Mouse (Mus musculus) adrenal gland, adult 18-20 months (tissue): ENCODE measurements at regions not wholly inside any gene's neighbourhood (a gene's known extent, or its start where the extent isn't known, plus 50 kb on each side); places are given as distances from the start of the nearest gene placed in this dataset.

Source experiments
- DNase-seq, 2 experiments: peaks; one replicate each; pipeline ENCODE4 v3.0.0; 2021 to 2022; ENCODE audit warnings: low spot score in 2 of 2

DNA sequence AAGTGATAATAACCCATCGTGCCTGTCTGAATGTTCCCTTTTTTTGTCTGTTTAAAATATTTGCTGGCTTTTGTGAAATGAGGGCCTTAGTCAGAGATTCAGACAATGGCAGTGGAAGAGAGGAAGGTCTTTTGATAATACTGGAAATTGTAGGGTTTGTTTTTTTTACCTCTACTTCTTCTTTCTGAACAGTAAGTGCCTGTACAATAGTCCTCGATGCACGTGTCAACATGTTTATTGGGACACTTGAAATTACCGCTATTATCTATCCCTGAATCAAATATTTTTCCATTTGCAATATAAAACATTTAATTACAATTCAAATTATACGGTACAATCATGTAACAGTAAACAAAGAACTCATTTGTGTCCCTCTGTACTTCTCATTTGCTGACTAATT is 733.5 kb downstream of the Fam19a2 start:
- no peak for DNase-seq

DNA sequence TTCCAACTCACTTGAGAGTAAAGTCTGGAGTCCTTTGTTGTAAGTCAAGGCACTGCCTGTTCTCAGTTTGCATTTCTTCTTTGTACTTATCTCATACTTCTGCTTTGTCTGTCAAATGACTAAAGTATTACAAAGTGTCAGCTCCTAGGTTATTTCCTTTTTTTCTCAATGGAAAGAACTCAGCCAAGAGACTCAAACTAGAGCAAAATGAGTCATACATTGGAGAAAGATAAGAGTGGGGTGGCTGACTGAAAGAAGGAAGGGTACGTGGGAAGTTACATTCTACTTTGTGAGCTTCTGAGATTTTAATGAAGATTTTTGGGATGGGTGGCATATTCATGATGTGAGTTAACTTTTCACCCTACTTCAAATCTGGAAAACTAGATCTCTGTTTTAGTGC is 735.2 kb downstream of the Fam19a2 start:
- no peak for DNase-seq

DNA sequence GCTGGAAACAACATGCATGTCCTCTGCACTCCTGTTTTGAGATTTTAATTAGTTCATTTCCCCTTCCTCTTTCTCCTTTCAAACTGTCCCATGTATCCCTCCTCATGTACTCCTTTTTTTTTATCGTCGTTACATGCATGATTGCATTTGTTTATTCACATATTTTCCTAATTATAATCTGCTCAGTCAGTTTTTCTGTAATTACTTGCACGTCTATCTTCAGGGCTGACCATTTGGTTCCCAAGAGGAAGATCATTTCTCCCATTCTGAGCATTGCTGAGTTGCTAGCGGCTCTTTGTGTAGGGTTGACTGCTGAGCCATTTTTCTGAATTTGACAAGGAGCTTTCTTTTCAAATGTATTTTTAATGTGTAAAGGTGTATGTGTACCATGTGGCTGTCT is 781.2 kb downstream of the Fam19a2 start:
- DNase-seq, result no peak

DNA sequence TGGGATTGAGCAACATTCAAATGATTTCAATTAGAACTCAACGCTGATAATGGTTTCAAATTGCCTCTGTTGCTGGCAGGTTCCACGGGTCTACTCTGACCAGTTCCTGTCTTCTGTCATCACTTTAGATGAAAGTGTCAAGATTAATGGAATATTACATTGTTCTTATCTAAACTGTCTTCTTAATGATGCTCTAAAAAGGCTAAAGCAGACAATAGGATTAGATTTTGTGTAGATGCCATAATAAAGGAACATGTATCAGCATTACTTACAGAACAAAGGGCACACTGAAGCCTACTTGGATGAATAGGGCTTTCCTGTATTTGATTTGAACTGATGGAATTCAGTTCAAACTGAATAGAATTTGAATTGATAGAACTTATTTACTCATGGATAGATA is 782.0 kb downstream of the Fam19a2 start:
- no peak for DNase-seq

DNA sequence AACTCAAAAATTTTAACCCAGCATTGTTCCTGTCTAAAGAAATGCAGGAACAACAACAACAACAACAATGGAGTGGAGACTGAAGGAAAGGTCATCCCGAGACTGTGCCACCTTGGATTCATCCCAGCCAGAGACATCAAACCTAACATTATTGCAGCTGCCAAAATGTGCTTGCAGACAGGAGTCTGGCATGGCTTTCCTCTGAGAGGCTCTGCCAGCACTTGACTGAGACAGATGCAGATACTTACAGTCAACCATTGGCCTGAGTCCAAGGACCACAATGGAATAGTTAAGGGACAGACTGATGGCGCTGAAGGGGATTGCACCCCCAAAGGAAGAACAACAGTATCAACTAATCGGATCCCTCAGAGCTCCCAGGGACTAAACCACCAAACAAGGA is 819.0 kb downstream of the Fam19a2 start:
- no peak for DNase-seq

DNA sequence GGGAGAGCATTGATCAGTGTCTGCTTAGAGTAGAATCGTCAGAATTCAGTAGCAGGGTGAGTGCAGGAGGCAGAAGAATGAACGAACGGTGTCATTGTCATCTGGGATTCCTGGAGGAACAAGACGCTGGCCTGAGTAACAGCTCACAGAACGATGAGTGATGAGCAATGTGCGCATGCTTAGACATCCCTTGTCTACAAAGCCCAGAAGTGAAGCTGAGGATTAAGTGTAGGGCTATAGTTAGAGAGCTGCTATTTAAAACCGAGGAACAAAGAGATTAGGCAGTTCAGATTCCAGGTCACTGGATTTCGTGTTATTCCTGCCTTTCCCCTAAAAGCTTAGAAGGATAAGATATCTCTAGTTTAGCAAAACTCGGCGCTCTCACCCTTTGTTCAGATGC is 826.8 kb downstream of the Fam19a2 start:
- no peak for DNase-seq

DNA sequence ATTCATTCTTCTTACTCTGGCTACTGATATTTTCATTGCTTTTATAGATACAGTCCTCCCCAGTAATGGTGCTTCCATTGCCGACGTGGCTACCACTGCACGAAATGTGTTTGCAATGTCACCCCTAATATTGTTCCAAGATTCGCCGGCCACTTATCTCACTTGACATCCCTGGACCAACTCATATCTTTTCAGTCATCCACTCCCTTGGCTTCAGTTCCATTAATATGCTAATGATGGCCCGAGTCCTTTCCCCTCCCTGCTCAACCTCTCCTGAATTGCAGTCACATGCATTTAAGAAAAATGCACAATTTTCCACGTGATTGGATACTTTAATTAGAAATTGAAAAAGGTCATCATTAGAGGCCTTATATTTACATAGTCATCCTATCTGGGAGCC is 827.6 kb downstream of the Fam19a2 start:
- no peak for DNase-seq

DNA sequence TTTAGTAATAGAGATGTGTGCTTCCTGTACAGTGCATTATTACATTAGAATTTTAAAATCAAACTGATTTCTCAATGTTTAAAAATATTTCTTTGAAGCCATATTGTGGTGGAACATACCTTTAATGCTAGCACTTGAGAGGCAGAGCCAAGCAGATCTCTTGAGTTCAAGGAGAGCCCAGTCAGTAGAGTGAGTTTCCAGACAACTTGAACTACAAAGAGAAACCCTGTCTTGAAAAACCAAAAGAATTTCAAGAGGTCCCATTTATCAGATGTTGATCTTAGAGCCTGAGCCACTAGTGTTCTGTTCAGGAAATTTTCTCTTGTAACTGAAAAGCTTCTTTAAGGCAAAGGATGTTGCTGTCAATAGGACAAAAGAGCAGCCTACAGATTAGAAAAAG is 855.8 kb downstream of the Fam19a2 start:
- no peak for DNase-seq

DNA sequence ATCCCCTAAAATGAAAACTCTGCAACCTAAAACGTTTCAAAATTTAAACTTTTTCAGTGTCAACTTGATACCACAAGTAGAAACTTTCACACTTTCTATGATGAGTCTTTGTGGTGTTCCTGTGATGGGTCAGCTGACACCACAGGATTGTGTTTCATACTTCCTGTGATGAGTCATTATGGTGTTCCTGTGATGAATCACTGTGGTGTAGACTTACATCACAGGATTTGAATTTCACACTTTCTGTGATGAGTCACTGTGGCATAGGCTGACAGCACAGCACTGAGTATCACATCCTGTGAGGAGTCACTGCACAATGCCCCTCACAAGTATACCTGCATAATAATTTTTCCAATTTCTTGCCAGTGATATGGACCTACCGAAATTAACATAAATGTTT is 874.7 kb downstream of the Fam19a2 start:
- no peak for DNase-seq

DNA sequence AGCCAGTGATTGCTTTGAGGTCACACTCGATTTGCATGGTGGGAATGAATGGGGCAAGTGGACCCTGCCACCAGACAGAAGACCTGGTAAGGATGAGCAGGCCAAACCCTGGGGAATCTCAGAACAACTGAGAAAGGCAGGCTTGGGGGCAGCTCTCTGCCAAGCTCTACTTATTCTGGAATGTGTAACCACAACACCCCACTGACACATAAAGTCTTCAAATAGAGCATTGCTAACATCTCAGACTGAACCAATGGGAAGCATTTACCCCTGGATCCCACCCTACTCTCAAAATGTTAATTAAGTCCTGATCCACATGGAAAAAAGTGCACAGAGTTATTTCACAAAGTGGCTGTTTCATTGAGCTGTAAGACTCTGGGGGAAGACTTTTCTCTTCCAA is 878.5 kb downstream of the Fam19a2 start:
- no peak for DNase-seq

DNA sequence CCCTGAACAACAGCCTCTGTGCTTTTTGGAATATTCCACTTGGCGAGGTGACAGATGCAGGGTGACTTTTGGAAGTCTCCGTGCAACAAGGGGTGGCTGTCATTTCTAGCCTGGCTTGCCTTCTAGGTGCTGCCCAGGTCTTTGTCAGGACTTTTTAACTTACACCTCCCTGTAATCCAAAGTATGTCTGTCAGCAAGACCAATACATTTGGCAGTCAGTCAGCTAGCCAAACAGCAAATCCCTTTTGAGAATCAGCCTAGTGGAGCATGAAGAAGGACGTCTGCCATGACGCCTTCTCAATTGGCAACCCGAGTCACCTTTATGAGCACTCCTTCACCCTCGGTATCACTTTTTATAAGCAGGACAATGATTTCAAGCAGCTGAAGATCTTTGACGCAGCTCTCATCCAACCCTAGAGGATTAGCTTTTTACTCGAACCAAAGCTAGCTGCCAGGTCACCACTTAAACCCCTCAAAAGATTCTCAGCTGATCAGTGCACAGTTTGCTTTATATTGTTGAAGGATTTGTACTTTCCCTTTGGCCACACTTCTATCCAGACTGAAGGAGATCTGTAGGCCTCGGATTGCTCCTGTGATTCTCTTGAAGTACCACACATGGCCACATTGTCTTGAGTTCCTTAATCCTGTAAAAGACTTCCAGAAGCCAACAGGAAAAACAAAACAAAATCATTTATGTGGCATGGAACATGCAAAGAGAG is 883.1 kb downstream of the Fam19a2 start:
- DNase-seq, result no peak

DNA sequence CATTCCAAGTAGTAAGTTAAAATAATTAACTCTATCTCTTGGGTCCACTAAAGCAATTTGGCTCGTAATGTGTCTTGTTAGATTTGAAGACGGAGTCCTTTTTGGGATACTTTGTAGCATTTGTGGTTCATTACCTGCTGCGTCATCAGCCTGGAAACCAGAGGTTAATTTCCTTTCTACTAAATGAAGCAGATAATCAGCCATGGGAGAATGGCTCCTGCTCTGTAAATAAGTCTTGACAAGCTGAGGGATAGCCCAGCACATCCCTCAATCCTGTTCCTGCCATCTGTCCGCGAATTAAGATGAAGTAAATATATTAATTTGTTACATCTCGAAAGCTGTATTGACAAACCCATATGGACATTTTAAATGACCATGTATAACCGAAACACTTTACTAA is 899.6 kb downstream of the Fam19a2 start:
- DNase-seq, result no peak

DNA sequence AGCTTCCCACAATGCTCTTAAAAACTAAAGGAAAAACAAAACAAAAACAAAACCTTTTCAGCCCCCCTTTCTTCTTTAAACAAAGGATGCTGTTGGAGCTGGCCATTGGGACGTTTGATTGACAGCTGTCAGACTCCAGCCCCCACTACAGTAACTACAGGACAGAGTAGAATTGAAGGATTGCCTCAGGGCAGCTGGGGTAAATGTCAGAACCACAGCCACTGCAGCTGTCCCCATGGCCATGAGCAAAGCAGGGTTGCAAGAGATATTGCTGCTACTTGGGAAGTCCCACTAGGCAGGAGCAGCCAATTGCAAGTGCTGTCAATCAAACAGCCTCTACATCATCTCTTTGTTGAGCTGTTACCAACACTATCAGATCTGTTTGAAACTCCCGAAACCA is 911.8 kb downstream of the Fam19a2 start:
- no peak for DNase-seq

DNA sequence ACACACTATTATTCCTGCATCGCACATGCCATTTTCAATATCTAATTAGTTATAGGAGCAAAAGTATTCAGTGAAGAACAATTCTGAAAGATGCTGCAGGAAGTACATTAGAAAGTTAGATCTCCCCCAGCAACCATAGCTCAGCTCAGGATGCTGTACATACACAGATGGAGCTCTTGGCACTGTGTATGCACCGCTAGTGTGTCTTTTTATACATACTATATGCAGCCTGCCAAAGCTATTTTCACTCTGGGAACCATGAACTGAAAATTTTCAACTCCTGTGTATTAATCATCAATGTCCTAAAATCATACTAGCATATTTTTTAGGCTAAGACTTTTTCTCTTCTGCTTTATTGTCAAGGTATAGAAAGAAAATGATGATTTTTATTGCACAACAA is 944.5 kb downstream of the Fam19a2 start:
- no peak for DNase-seq

DNA sequence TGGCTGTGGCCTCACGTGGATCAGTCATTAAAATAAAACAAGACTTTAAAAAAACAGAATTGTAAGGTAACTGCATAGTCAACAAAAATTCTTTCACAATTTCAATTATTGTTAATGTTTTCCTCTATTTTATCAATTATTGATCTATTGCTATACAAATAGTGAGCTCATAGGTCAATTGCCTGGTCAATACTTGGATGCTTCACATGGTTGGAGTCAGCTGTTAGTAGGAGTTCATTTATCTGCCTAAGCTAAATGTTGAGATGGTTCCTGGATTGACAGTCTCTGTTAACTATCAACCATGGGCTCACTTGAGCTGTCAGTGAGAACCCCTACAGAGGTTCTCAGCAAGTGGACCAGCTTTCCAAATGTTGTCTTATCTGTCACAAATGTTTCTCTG is 955.7 kb downstream of the Fam19a2 start:
- DNase-seq, result no peak

DNA sequence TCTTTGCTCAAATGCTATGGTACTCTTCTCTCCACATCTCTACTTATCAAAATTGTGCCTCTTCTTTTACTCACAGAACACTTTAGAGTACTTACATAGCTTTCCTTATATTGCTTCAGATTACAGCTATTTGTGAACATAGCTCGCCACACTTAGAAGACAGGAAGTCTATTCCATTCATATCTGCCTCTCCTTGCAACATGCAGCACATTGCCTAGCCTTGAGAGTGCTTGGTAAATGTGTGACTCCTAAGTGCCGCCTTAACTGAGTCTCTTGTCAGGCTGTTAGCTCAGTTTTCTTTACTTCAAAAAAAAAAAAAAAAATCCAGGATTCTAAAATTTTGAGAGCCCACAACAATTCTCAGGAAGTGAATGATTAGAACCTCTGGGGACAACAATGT is 958.3 kb downstream of the Fam19a2 start:
- DNase-seq, result no peak

DNA sequence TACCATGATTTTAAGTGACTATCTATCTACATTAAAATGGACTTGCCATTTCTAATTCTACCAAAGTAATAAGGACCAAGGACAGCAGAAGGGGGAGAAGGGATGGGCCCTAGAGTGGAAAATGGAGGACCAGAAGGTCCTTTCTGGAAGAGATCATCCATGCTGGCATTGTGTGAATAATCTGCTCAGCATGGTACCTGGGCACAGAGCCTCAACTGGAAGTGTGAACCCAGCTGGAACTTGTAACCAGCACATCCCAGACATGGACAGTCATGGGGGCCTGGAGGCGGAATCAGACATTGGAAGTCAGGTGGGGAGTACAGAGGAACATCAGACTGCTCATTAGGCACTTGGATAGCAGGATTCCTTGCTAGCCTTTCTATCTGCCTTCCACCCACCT is 963.3 kb downstream of the Fam19a2 start:
- no peak for DNase-seq

DNA sequence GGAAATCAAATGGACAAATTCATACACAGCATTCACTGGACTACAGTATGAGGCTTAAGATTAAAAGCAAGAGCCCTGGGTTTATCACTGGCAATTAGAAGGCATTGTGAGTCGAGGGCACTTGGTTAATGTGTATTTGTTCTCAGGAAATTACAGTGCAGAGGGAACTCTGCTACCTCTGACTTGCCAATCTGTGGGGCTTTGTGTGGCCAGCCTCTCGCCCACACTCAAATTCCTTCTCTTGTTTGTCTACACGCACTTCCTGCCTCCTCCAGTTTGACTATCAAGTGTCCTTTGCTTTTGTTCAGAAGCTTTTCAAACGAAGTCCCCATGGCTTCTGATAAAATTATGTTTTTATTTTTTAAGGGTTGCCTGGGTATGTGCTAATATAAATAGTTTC is 985.6 kb downstream of the Fam19a2 start:
- no peak for DNase-seq

DNA sequence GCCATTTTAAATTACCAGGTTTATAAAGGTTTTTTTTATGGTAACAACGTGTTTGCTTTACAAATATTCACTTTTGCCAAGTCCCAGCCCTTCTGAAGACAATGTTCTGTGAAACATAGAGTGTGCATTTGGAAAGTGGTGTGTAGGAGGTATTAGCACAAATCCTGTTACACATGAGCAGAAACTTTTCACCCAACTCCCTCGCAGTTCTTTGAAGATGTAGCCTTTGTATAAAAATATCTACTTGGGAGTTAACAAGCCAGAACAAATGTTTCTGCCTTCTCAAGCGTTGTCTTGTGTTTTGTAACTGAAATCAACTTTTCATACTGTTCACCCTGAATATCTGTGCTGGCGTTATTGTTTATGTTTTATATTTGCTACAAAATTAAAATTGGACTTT is 986.2 kb downstream of the Fam19a2 start:
- DNase-seq, result no peak

DNA sequence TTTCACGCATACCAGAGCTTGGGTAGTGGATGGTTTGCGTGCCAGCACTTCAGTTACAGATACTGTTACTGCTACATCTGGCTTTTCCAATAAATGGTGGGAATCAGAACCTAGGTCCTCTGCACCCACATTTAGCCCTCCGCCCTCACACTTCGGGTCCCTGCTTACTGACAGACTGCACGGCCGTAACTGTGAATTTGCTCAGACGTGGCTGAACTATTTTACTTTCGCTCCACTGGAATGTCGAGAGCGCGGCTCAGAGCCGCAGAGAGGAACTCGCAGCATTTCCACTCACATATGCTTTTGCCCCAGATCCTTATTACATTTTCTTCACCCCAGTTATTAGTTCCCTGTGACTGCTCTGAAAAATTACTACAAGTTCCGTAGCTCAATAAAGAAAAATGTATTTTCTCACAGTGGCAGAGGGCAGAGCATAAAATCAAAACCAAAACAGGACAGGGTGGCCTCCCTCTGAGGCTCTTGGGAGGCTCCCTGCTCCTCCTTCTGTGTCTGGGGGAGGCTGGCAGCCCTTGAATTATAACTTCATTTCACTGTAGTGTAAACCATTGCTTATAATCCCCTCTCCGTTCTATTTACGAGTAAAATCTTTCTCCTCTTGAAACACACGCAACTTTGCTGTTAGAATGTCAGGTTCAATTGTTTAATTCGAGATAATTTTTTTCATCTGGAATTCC is 1024.7 kb downstream of the Fam19a2 start:
- no peak for DNase-seq

DNA sequence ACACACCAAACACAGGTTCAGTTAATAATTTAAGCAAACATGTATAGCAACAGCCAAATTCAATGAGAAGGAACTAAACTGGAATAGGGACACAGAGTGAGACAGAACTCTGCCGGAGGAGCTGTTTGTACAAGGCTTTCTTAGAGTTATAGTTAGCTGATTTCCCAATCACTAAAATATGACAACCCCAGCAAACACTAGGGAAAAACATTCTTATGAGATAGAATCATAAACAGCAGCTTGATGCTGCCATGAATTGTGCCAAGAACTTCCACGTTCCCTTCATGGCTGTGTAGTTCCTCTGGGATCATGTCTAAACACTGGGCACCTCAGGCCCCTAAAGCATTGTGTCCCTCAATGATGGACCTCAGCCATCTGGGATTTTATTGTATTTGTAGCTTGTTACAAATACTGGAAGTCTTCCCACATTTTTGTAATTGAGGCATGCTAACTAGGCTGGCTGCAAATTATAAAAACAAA is 1033.4 kb downstream of the Fam19a2 start:
- DNase-seq, result no peak

DNA sequence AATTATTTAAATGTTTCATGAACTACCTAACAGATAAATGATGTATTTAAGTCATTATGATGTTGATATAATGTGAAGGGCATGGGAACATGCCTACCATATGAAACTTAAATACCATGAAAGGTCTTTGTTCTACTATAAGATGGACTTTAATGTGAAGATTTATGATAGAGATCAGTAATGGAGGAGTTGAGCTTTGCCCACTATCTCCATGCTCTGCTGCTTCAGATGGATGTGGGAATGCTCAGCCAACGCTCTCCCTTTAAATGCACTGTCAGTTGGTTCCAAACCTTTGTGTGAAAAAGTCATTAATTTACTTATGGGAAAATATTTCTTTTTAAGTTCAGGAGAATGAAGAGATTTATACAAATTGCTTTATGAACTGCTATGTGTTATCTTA is 1040.9 kb downstream of the Fam19a2 start:
- no peak for DNase-seq

DNA sequence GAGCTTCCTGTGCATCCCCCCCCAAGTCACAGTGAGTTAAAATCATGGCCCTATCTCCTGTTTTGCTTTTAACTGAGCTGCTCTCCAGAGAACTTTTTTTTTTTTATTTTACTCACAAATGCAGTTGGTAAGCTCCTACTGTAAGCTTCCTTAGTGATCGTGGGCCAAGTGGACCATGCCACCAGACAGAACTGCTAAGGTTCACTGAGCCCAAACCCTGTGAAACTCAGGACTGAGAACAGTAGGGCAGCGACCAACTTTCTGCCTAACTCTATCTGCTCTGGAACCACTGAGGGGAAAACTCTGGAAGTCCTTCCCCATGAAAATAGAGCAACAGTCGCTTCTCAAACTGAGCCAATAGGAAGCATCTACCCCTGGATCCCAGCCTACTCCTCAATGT is 1041.8 kb downstream of the Fam19a2 start:
- no peak for DNase-seq
